8 mouse cellular contexts compared by ENCODE assay signal in genomic region chr13:58126862-58127765, GRCm38 (mm10). TPM values are rescaled to one million over a fixed set of nuclear protein-coding genes. Genes with fewer than 3 reads are reported as not detected.
DNase-seq lines count a peak whose midpoint lies in the region; ATAC-seq lines count a peak whose summit lies in the region.

No protein-coding gene starts in this region.

- no peaks in the 10 kb centered on the region for H3K27me3 ChIP-seq in heart, embryonic 13.5 days (replicated peaks)
- H3K27me3 ChIP-seq in hindbrain, embryonic 15.5 days: no peaks in the 10 kb centered on the region
- no peaks in the 10 kb centered on the region for H3K27me3 ChIP-seq in midbrain, embryonic 13.5 days

- H3K27ac ChIP-seq in heart, embryonic 13.5 days (replicated peaks): peak overlapping the region; percentile 97
- peak overlapping the region; percentile 100 for H3K27ac ChIP-seq in hindbrain, embryonic 15.5 days (replicated peaks)
- H3K27ac ChIP-seq in midbrain, embryonic 13.5 days: peak overlapping the region; percentile 100

- 1% methylated on average over 87 of the region's 92 CpGs for WGBS in heart, embryonic 13.5 days
- under 1% methylated on average over 57 of the region's 92 CpGs for WGBS in hindbrain, embryonic 15.5 days
- under 1% methylated on average over 66 of the region's 92 CpGs for WGBS in midbrain, embryonic 13.5 days

- H3K36me3 ChIP-seq in heart, embryonic 13.5 days: peaks cover 15% of the 10 kb centered on the region
- no peaks in the 10 kb centered on the region for H3K36me3 ChIP-seq in hindbrain, embryonic 15.5 days
- no peaks in the 10 kb centered on the region for H3K36me3 ChIP-seq in midbrain, embryonic 13.5 days

- no peak for ATAC-seq in heart, embryonic 13.5 days (ENCODE audit: extremely low read depth, insufficient number of reproducible peaks, low FRiP score, low TSS enrichment)
- ATAC-seq in hindbrain, embryonic 15.5 days (ENCODE audit: low FRiP score, low read depth): no peak
- no peak for ATAC-seq in midbrain, embryonic 13.5 days
- ATAC-seq in megakaryocyte-erythroid progenitor cell, adult 5-6 weeks (replicated peaks; ENCODE audit: low FRiP score, low TSS enrichment, poor library complexity, severe bottlenecking): no peak

- peak overlapping the region; percentile 100 for H3K9ac ChIP-seq in heart, embryonic 13.5 days
- peak overlapping the region; percentile 95 for H3K9ac ChIP-seq in hindbrain, embryonic 15.5 days
- peak overlapping the region; percentile 99 for H3K9ac ChIP-seq in midbrain, embryonic 13.5 days (replicated peaks)

- H3K9me3 ChIP-seq in heart, embryonic 13.5 days: no peaks in the 10 kb centered on the region
- no peaks in the 10 kb centered on the region for H3K9me3 ChIP-seq in hindbrain, embryonic 15.5 days
- H3K9me3 ChIP-seq in midbrain, embryonic 13.5 days: no peaks in the 10 kb centered on the region

- peak overlapping the region; percentile 88 for H3K4me2 ChIP-seq in heart, embryonic 13.5 days
- H3K4me2 ChIP-seq in hindbrain, embryonic 15.5 days: peak overlapping the region; percentile 84
- peak overlapping the region; percentile 86 for H3K4me2 ChIP-seq in midbrain, embryonic 13.5 days (replicated peaks)

- H3K4me1 ChIP-seq in heart, embryonic 13.5 days: peaks cover 39% of the 10 kb centered on the region
- H3K4me1 ChIP-seq in hindbrain, embryonic 15.5 days (replicated peaks): peaks cover 41% of the 10 kb centered on the region
- H3K4me1 ChIP-seq in midbrain, embryonic 13.5 days (replicated peaks): peaks cover 42% of the 10 kb centered on the region

- peak overlapping the region; percentile 98 for H3K4me3 ChIP-seq in heart, embryonic 13.5 days
- peak overlapping the region; percentile 84 for H3K4me3 ChIP-seq in hindbrain, embryonic 15.5 days
- H3K4me3 ChIP-seq in midbrain, embryonic 13.5 days (replicated peaks): peak overlapping the region; percentile 99

- DNase-seq in heart, adult 8-10 months (ENCODE audit: low spot score): no peak
- DNase-seq in 416B (ENCODE audit: low read depth) (peak; percentile 26), NIH3T3 (ENCODE audit: low read depth) (peak; percentile 36), adipocyte (ENCODE audit: low spot score) (no peak)

RNA-seq across cellular contexts. Expression of gene Hnrnpa0, which starts 1.2 kb away (rescaled TPM):
- 18.6 and 18.8 TPM in 2 replicates for polyA plus RNA-seq in heart, embryonic 13.5 days (2015; fragmentation: Nextera tagmentation; extraction: Ambion mirVana)
- total RNA-seq in heart, adult 8-10 months (2022): 10 to 100 TPM; 55.0 to 65.7 (median 60.4) TPM
- 39.6 and 41.7 TPM in 2 replicates for polyA plus RNA-seq in hindbrain, embryonic 15.5 days (2015; fragmentation: Nextera tagmentation; extraction: Ambion mirVana)
- polyA plus RNA-seq in midbrain, embryonic 13.5 days (2015; fragmentation: Nextera tagmentation; extraction: Ambion mirVana): 65.8 and 76.4 TPM in 2 replicates
- total RNA-seq in megakaryocyte-erythroid progenitor cell, adult 5-6 weeks (2014; fragmentation: Nextera tagmentation): 113 and 115 TPM in 2 replicates
- 88.6 and 91.6 TPM in 2 replicates for total RNA-seq in megakaryocyte-erythroid progenitor cell, adult 5-6 weeks (2017)

RNA-seq across cellular contexts. Expression of gene Klhl3, which starts 13.7 kb away (rescaled TPM):
- polyA plus RNA-seq in heart, embryonic 13.5 days (2015; fragmentation: Nextera tagmentation; extraction: Ambion mirVana): 4.6 and 5.5 TPM in 2 replicates
- total RNA-seq in heart, adult 8-10 months (2022): 1 to 10 TPM; 2.0 to 3.1 (median 2.4) TPM
- polyA plus RNA-seq in hindbrain, embryonic 15.5 days (2015; fragmentation: Nextera tagmentation; extraction: Ambion mirVana): 12.6 and 14.0 TPM in 2 replicates
- 8.9 and 9.6 TPM in 2 replicates for polyA plus RNA-seq in midbrain, embryonic 13.5 days (2015; fragmentation: Nextera tagmentation; extraction: Ambion mirVana)
- 0.07 TPM in 1 of 2 replicates, not detected in the other for total RNA-seq in megakaryocyte-erythroid progenitor cell, adult 5-6 weeks (2014; fragmentation: Nextera tagmentation)
- total RNA-seq in megakaryocyte-erythroid progenitor cell, adult 5-6 weeks (2017): 0.38 TPM in 1 of 2 replicates, not detected in the other

RNA-seq across cellular contexts. Expression of gene Idnk, which starts 30.3 kb away (rescaled TPM):
- 26.0 and 28.7 TPM in 2 replicates for polyA plus RNA-seq in heart, embryonic 13.5 days (2015; fragmentation: Nextera tagmentation; extraction: Ambion mirVana)
- 10 to 100 TPM; 21.2 to 26.2 (median 24.6) TPM for total RNA-seq in heart, adult 8-10 months (2022)
- 54.2 and 55.9 TPM in 2 replicates for polyA plus RNA-seq in hindbrain, embryonic 15.5 days (2015; fragmentation: Nextera tagmentation; extraction: Ambion mirVana)
- 70.3 and 77.4 TPM in 2 replicates for polyA plus RNA-seq in midbrain, embryonic 13.5 days (2015; fragmentation: Nextera tagmentation; extraction: Ambion mirVana)
- total RNA-seq in megakaryocyte-erythroid progenitor cell, adult 5-6 weeks (2014; fragmentation: Nextera tagmentation): 28.7 and 32.6 TPM in 2 replicates
- total RNA-seq in megakaryocyte-erythroid progenitor cell, adult 5-6 weeks (2017): 29.1 and 43.7 TPM in 2 replicates

Comparison
In these comparisons a context has a peak if more than half of its experiments do, and no peak if none do; other contexts are left out.
1. DNase-seq: peak in 416B (single experiment) and NIH3T3 (single experiment); none in heart, adult 8-10 months (single experiment) and adipocyte (single experiment).
2. Peak in every context shown above with its lines, with median percentiles within 50 percentile points of each other: H3K27ac ChIP-seq, H3K4me2 ChIP-seq, H3K4me3 ChIP-seq and H3K9ac ChIP-seq.